Mouse (Mus musculus): ENCODE measurements around the gene Ttc39d. TPM values are rescaled to one million over a fixed set of nuclear protein-coding genes. Genes with fewer than 3 reads are reported as not detected.

Ttc39d gene
- polyA plus RNA-seq (2015; fragmentation: Nextera tagmentation; extraction: Ambion mirVana) = 0.10 and 0.11 TPM in 2 replicates

DNA sequence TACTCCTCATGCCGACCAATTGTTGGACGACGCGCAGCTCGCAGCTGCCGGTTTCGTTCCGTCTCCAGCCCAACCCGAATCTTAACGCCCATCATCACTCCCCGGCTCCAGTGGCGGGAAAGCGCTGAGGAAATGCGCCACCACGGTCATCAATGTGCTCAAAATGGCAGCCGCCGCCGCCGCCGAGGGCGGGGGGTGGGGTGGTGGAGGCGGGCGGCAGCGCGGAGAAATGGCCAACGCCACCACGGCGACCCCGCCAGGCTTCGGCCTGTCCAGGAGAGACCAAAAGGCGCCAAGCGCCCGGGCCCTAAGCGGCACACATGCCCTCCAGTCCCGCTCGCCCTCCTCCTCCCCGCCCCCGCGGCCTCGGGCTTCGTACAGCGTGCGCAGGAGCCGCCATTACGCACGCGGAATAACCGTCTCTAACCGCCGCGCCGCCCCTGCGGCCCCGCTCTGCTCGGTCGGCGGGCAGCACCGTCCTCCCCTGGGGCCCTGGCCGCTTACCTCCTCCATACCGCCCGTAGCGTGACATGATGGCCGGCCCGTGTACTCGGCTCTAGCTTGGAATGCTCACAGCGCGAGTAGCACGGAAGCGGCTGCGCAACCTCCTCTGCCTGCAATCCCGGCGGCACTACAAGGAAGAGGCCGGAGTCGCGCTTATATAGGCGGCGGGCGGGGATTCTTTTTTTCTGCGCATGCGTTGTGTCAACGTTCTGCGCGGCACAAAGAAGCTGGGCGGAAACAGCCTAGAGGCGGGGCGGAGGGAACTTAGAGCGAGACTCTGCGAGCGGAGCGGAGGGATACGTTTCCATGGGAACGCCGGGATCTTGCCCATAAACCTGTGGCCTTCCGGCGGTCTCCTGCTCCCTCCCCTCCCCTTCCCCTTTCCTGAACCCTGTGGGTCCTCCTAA lies at the start of gene Ttc39d, which contains the start of gene Srsf7:
Ttc39d (plus strand) TSS at position 790 of the 911 bp plus-strand sequence.
Srsf7 (minus strand) TSS at position 637 of the 911 bp plus-strand sequence.
- Histone ChIP-seq H3K4me1 (peaks cover 23% of the 10 kb centered on the region), H3K27ac (peak within 1 kb of the TSS; percentile 97), H3K9ac (peak within 1 kb of the TSS; percentile 95), H3K27me3 (no peaks in the 10 kb centered on the region), H3K4me3 (peak within 1 kb of the TSS; percentile 73), H3K36me3 (peaks cover 29% of the 10 kb centered on the region), H3K9me3 (no peaks in the 10 kb centered on the region), H3K4me2 (peak within 1 kb of the TSS; percentile 73)
- ATAC-seq (ENCODE audit: borderline replicate concordance, extremely low read depth, low FRiP score, low TSS enrichment) = peak; percentile 93
- WGBS = under 1% methylated on average over 92 of the region's 95 CpGs

DNA sequence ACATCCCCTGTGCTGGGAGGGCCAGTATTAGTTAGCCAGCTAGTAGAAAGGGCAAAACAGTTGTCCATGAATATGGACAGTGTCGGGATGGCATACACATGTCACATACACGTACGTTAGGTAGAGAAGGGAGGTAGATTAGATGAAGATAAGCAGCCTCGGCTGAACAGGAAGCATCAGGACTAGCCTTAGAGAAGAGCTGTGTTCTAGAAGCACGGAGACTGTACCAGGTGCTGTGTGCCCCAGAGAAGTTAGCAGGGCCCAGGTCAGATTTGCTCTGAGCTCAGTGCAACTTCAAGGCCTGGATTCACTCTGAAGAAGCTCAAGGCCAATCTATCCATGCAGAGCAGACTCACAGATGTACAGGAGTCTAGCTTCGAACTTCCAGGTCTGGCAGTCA lies 49.8 kb upstream of the Ttc39d start:
- no peaks in the 10 kb centered on the region for H3K27me3 ChIP-seq
- no peaks in the 10 kb centered on the region for H3K9me3 ChIP-seq
- H3K9ac ChIP-seq = no peak overlapping the region
- H3K4me1 ChIP-seq = peaks cover 17% of the 10 kb centered on the region
- no peak overlapping the region for H3K4me2 ChIP-seq
- ATAC-seq (ENCODE audit: borderline replicate concordance, extremely low read depth, low FRiP score, low TSS enrichment) = no peak
- 85% methylated on average over 6 of the region's 6 CpGs for WGBS
- no peaks in the 10 kb centered on the region for H3K36me3 ChIP-seq
- H3K27ac ChIP-seq = no peak overlapping the region
- no peak overlapping the region for H3K4me3 ChIP-seq

DNA sequence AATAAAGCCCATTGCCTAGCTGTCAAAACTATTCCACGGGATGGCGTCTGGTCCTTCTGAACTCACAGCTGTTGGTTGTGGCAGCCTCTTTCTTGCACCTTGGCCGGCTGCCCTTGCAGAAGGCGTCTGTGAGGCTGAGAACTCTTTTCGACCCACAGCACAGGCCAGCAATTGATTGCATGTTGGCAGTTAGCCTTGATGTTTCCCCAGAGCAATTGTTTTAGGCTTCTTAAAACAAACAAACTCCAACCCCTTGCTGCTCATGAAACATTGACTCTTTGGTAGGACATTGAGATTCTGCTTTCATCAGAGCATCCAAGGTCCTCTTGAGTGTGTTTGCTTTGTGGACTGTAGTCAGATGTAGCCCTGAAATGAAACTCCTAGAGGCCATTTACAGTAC lies 46.8 kb upstream of the Ttc39d start:
- Histone ChIP-seq H3K4me1 (peaks cover 23% of the 10 kb centered on the region), H3K4me2 (no peak overlapping the region), H3K9me3 (no peaks in the 10 kb centered on the region), H3K27ac (peak overlapping the region; percentile 62), H3K9ac (no peak overlapping the region), H3K36me3 (no peaks in the 10 kb centered on the region), H3K27me3 (no peaks in the 10 kb centered on the region), H3K4me3 (no peak overlapping the region)
- 26% methylated on average over 5 of the region's 5 CpGs for WGBS
- peak; percentile 92 for ATAC-seq (ENCODE audit: borderline replicate concordance, extremely low read depth, low FRiP score, low TSS enrichment)

DNA sequence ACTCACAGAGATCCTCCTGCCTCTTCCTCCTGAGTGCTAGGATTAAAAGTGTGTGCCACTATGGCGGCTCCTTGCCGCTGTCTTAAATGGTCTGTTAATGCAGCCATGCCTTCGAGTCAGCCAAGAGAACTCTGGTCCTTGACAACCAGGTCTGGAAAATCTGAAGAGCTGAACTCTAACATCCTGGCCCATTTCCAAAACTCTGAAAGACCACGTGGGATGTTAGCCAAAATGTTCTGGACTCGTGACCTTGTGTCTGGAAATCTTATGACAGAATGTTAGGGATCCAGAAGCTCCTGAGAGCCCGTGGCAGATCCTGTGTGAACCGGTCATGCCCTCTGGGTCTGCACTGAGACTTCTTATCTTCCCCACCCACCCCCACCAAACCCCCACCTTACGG lies 43.3 kb upstream of the Ttc39d start:
- H3K27me3 ChIP-seq = no peaks in the 10 kb centered on the region
- no peak overlapping the region for H3K4me2 ChIP-seq
- 67% methylated on average over 8 of the region's 8 CpGs for WGBS
- H3K27ac ChIP-seq = no peak overlapping the region
- no peak overlapping the region for H3K9ac ChIP-seq
- no peaks in the 10 kb centered on the region for H3K9me3 ChIP-seq
- no peak overlapping the region for H3K4me3 ChIP-seq
- H3K4me1 ChIP-seq = peaks cover 46% of the 10 kb centered on the region
- no peak for ATAC-seq (ENCODE audit: borderline replicate concordance, extremely low read depth, low FRiP score, low TSS enrichment)
- H3K36me3 ChIP-seq = no peaks in the 10 kb centered on the region

DNA sequence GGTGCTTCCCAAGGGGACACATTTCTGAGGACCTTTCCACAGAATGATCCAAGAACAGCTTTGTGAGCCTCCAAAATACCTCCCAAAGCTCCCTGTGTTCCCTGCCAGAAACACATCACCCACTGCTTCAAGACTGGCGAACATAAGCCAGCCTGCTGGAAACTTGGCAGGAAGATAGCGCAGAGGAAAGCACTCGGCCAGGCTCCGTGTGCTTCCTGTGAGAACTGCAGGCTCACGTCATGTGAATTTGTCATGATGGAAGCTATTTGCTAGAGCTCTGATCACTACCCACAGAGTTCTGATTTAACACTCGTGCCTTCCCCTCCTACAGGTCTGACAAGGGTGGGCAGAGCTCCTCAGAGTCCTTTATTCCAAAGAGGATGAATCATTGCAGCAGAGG lies 41.5 kb upstream of the Ttc39d start:
- no peak overlapping the region for H3K9ac ChIP-seq
- peak; percentile 36; the same call in 1 of the 2 replicates for ATAC-seq (ENCODE audit: borderline replicate concordance, extremely low read depth, low FRiP score, low TSS enrichment)
- no peaks in the 10 kb centered on the region for H3K36me3 ChIP-seq
- no peak overlapping the region for H3K4me2 ChIP-seq
- no peaks in the 10 kb centered on the region for H3K27me3 ChIP-seq
- no peaks in the 10 kb centered on the region for H3K9me3 ChIP-seq
- peaks cover 35% of the 10 kb centered on the region for H3K4me1 ChIP-seq
- 28% methylated on average over 6 of the region's 6 CpGs for WGBS
- no peak overlapping the region for H3K4me3 ChIP-seq
- H3K27ac ChIP-seq = peak overlapping the region; percentile 75

DNA sequence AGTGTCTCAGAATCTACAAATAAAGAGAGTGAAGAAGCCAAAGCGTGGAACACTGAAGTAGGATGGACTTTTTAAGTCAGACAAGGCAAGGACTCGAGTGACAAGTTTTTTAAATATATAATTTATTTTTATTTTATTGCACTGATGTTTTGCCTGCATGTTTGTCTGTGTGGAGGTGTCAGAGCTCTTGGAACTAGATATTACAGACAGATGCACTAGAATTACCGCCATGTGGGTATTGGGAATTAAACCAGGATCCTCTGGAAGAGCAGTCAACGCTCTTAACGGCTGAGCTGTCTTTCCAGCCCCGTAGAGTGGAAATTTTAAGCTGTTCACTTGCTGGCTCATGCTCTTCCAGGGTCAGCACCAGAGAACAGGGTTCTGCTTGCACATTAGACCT lies 40.9 kb upstream of the Ttc39d start:
- H3K9me3 ChIP-seq = no peaks in the 10 kb centered on the region
- H3K27me3 ChIP-seq = no peaks in the 10 kb centered on the region
- no peaks in the 10 kb centered on the region for H3K36me3 ChIP-seq
- WGBS = 82% methylated on average over 6 of the region's 6 CpGs
- no peak for ATAC-seq (ENCODE audit: borderline replicate concordance, extremely low read depth, low FRiP score, low TSS enrichment)
- H3K27ac ChIP-seq = no peak overlapping the region
- H3K4me1 ChIP-seq = peaks cover 32% of the 10 kb centered on the region
- no peak overlapping the region for H3K4me2 ChIP-seq
- no peak overlapping the region for H3K4me3 ChIP-seq
- H3K9ac ChIP-seq = no peak overlapping the region

DNA sequence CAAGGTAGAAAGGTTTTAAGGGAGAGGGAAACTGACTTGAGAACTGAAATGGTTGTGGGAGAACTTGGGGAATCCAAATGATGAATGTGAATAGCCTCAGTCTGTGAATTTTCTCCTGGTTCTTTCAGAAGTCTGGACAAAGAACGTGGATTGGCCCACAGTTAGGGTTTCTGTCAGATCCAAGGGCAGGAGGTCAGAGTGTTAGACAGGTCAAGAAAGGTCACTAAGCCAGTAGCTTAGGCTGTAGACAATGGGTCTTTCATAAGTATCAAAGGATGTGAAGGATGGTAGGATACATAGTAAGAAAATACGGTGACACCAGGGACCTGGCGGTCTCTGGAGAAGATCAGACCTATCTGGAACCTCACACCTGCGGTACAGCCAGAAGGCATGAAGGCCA lies 39.8 kb upstream of the Ttc39d start:
- Histone ChIP-seq H3K4me2 (no peak overlapping the region), H3K4me3 (no peak overlapping the region), H3K4me1 (peaks cover 29% of the 10 kb centered on the region), H3K27me3 (no peaks in the 10 kb centered on the region), H3K9me3 (no peaks in the 10 kb centered on the region), H3K9ac (no peak overlapping the region), H3K27ac (no peak overlapping the region), H3K36me3 (no peaks in the 10 kb centered on the region)
- WGBS = 77% methylated on average over 4 of the region's 4 CpGs
- ATAC-seq (ENCODE audit: borderline replicate concordance, extremely low read depth, low FRiP score, low TSS enrichment) = no peak

DNA sequence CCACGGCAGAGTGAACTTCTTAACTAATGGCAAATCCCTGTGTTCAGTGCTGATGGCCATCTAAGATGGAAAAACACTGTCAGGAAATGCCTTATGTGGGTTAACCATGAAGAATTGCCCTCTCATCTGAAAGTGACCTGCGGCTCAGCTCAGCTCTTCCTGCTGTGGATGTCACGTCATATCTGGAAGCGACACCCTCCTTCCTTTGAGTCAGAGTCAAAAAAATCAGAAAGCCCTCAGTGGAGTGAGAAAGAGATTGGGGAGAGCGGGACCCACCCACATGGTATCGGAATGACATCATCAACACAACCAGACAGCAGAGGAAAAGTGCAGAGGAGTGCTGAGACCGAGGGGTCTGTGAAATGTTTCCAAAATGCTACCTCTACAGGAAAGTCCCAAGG lies 39.4 kb upstream of the Ttc39d start:
- no peaks in the 10 kb centered on the region for H3K36me3 ChIP-seq
- no peaks in the 10 kb centered on the region for H3K27me3 ChIP-seq
- no peak overlapping the region for H3K27ac ChIP-seq
- H3K4me1 ChIP-seq = peaks cover 29% of the 10 kb centered on the region
- WGBS = 36% methylated on average over 7 of the region's 7 CpGs
- H3K9ac ChIP-seq = no peak overlapping the region
- H3K4me3 ChIP-seq = no peak overlapping the region
- no peaks in the 10 kb centered on the region for H3K9me3 ChIP-seq
- ATAC-seq (ENCODE audit: borderline replicate concordance, extremely low read depth, low FRiP score, low TSS enrichment) = no peak
- H3K4me2 ChIP-seq = peak overlapping the region; percentile 45

DNA sequence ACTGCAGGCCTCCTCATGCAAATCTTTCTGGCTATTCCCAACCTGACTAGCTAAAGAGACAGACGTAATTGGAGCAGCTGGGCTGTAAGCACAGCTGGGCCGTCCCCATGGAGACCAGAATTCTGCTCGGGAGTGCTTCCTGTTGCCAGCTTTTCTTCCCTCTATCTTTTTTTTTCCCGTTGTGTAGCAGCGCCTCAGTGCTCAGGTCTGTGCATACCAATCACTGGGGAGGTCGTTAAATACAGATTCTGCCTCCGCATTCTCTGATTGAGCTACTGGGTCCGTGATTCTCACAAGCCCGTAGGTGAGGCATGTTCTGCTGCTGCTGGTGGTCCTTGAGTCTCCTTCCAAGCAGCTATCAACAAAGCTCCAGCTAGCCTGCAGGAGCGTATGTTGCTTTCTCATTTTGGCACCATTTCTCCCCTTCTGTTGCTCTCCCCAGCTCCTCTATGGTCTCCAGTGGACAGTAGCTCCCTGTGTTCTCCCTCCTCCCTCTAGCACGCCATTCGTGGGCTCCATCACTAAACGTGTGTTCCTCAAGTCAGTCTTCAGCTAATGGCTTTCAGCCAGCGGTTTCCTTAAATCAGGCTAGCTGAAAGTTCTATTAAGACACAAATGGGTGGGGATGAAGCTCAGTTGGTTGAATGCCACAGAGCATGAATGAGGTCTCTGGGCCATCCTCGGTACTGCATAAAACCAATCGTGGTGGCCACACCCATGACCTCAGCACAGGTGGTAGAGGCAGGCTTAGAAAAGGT lies 38.7 kb upstream of the Ttc39d start:
- 0 out of 2 replicates have a peak overlapping the region, but pooled peaks have one; percentile 7 for H3K4me3 ChIP-seq
- H3K27me3 ChIP-seq = no peaks in the 10 kb centered on the region
- peak overlapping the region; percentile 39 for H3K27ac ChIP-seq
- H3K9me3 ChIP-seq = no peaks in the 10 kb centered on the region
- no peaks in the 10 kb centered on the region for H3K36me3 ChIP-seq
- H3K4me1 ChIP-seq = peaks cover 29% of the 10 kb centered on the region
- no peak overlapping the region for H3K9ac ChIP-seq
- H3K4me2 ChIP-seq = peak overlapping the region; percentile 45
- WGBS = 22% methylated on average over 16 of the region's 16 CpGs
- peak; percentile 63; the same call in 1 of the 2 replicates for ATAC-seq (ENCODE audit: borderline replicate concordance, extremely low read depth, low FRiP score, low TSS enrichment)

DNA sequence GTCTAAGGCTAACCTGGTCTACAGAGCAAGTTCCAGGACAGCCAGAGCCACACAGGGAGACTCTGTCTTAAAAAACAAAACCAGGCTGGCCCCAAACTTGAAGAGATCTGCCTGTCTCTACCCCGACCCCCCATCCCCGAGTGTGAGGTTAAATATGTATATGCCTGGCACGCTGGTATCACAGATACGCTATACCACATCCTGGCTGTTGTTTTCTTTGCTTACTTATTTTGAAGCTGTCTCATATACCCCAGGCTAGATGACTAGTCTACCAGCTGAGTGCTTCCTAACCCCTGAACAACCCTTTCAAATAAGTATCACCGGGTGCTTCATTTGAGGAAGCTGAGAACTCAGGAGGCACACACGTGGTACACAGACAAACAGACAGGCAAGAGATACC lies 37.5 kb upstream of the Ttc39d start:
- Histone ChIP-seq H3K36me3 (no peaks in the 10 kb centered on the region), H3K27ac (no peak overlapping the region), H3K4me2 (no peak overlapping the region), H3K4me1 (peaks cover 29% of the 10 kb centered on the region), H3K4me3 (no peak overlapping the region), H3K9ac (no peak overlapping the region), H3K9me3 (no peaks in the 10 kb centered on the region), H3K27me3 (no peaks in the 10 kb centered on the region)
- WGBS = 85% methylated on average over 6 of the region's 6 CpGs
- no peak for ATAC-seq (ENCODE audit: borderline replicate concordance, extremely low read depth, low FRiP score, low TSS enrichment)

DNA sequence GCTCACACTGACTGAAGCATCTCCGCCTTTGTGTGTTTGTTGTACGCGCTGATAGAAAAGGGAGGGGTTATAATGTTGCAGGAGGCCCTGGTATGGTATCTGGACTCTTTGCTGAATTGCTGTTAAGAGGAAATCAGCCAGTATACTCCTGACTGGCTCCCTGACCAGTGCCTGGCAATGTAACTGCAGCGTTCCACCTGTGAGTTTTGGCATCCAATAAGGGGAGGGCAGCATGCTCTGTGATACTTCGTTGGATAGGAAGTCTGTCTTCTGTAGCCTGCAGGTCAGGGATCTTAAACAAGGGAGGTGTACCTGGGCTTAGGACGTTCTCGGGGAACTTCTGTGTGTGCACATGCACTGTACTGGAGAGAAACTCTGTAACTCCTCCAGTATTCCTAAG lies 36.3 kb upstream of the Ttc39d start:
- Histone ChIP-seq H3K9me3 (no peaks in the 10 kb centered on the region), H3K4me3 (no peak overlapping the region), H3K36me3 (no peaks in the 10 kb centered on the region), H3K27ac (no peak overlapping the region), H3K4me2 (no peak overlapping the region), H3K4me1 (peaks cover 23% of the 10 kb centered on the region), H3K27me3 (no peaks in the 10 kb centered on the region), H3K9ac (no peak overlapping the region)
- WGBS = 88% methylated on average over 7 of the region's 7 CpGs
- ATAC-seq (ENCODE audit: borderline replicate concordance, extremely low read depth, low FRiP score, low TSS enrichment) = no peak

DNA sequence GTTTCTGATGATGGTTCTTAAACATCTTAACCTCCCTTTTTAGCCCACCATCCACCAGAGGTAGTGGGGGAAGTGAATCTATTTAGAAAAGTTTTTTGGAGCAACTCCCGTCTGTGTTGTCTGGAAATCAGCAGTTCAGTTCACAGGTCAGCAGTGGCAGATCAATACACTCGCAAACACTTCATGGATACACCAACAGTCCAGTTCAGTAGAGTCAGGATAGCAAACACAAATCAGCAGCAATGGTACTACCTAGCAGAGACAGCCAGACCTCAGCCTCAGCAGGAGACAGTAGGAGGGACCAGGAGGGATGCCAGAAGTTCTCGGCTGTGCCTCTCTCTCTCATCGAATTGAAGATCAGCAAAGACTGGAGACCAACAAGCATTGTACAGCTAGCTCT lies 35.3 kb upstream of the Ttc39d start:
- H3K9me3 ChIP-seq = no peaks in the 10 kb centered on the region
- no peak overlapping the region for H3K9ac ChIP-seq
- peaks cover 21% of the 10 kb centered on the region for H3K4me1 ChIP-seq
- whole genome bisulfite sequencing = 91% methylated on average over 4 of the region's 4 CpGs
- no peak overlapping the region for H3K4me3 ChIP-seq
- H3K27me3 ChIP-seq = no peaks in the 10 kb centered on the region
- no peaks in the 10 kb centered on the region for H3K36me3 ChIP-seq
- no peak overlapping the region for H3K4me2 ChIP-seq
- H3K27ac ChIP-seq = no peak overlapping the region
- no peak for ATAC-seq (ENCODE audit: borderline replicate concordance, extremely low read depth, low FRiP score, low TSS enrichment)
